Mouse (Mus musculus) liver, embryonic 15.5 days (tissue): Measurements from ENCODE around the gene Gm26661. TPM values are rescaled to one million over a fixed set of nuclear protein-coding genes. Genes with fewer than 3 reads are reported as not detected.

Experiments
- polyA plus RNA-seq: library from polyadenylated mRNA; unstranded; fragments of >200 nt; fragmentation: Nextera tagmentation; extraction: Ambion mirVana; gene quantifications from 2 replicates; pipeline ENCODE4 v1.2.1, GENCODE M21; 2015

Gm26661 gene
- polyA plus RNA-seq, 1 experiment from 2014 or later: not detected

Other genes starting within 250 kb of the Gm26661 start
- gene Gm3558, start 223.0 kb upstream of the Gm26661 start, polyA plus RNA-seq: 0.07 TPM in 1 of 2 replicates, not detected in the other
- gene Gm10338, start 196.0 kb upstream of the Gm26661 start, polyA plus RNA-seq: not detected in 2 replicates
- not detected in 2 replicates for gene Gm10128, start 147.6 kb upstream of the Gm26661 start, polyA plus RNA-seq
- gene Flnb, start 26.4 kb downstream of the Gm26661 start, polyA plus RNA-seq: 3.6 and 4.2 TPM in 2 replicates
- not detected in 2 replicates for gene Gm45521, start 165.7 kb downstream of the Gm26661 start, polyA plus RNA-seq
- gene Dnase1l3, start 203.0 kb downstream of the Gm26661 start, polyA plus RNA-seq: 3.9 and 4.6 TPM in 2 replicates
- 8.1 and 8.5 TPM in 2 replicates for gene Abhd6, start 211.3 kb downstream of the Gm26661 start, polyA plus RNA-seq